Mouse (Mus musculus): ENCODE results near the gene Pnkd. TPM values are rescaled to one million over a fixed set of nuclear protein-coding genes. Genes with fewer than 3 reads are reported as not detected.

The Pnkd gene
- total and polyA plus RNA-seq, 3 experiments: 45.5 to 318 (median 154) TPM

GRCm38 (mm10) chr1:74367886-74368645 is 83.3 kb downstream of the Pnkd start:
- TF ChIP-seq POLR2A (IDR thresholded peaks at IDR 0.05; ENCODE audit: low read depth, low read length) (no peak), USF2 (conservative IDR thresholded peaks at IDR 0.05; ENCODE audit: low read depth, low read length) (no peak), PAX5 (IDR thresholded peaks at IDR 0.05; ENCODE audit: low read length) (no peak), HCFC1 (IDR thresholded peaks at IDR 0.05; ENCODE audit: low read depth, low read length) (no peak), ZMIZ1 (IDR thresholded peaks at IDR 0.05; ENCODE audit: low read depth, low read length) (no peak), ZC3H11A (IDR thresholded peaks at IDR 0.05; ENCODE audit: low read depth, low read length) (no peak), UBTF (IDR thresholded peaks at IDR 0.05; ENCODE audit: low read depth, low read length) (no peak), BHLHE40 (IDR thresholded peaks at IDR 0.05; ENCODE audit: low read depth, low read length) (no peak), RAD21 (IDR thresholded peaks at IDR 0.05; ENCODE audit: low read depth, low read length) (no peak), NRF1 (IDR thresholded peaks at IDR 0.05; ENCODE audit: low read depth, low read length) (no peak)
- no peaks in the 10 kb centered on the region for H3K79me2 ChIP-seq (replicated peaks; ENCODE audit: control insufficient read depth, extremely low read depth, insufficient read depth, poor library complexity, severe bottlenecking)
- H3K9ac ChIP-seq (ENCODE audit: insufficient read depth, low read depth): no peak overlapping the region
- H3K27ac ChIP-seq (ENCODE audit: insufficient read depth, low read depth): no peak overlapping the region
- dilution Hi-C loops (cut with MboI; ENCODE audit: extremely low pct_ligation_motif_present, extremely low pct_unique_long_range_greater_than_20kb, low sequenced_read_pairs) (no loop called here), in situ Hi-C loops (cut with MboI; ENCODE audit: low pct_ligation_motif_present, low pct_unique_long_range_greater_than_20kb, low sequenced_read_pairs) (no loop called here)
- H3K36me3 ChIP-seq (replicated peaks in 1 of 2; ENCODE audit: control insufficient read depth in 1 of 2, insufficient read depth in 1 of 2, low read length in 1 of 2): peaks cover 0 to 6% of the 10 kb centered on the region in 2 experiments
- no peak for DNase-seq (ENCODE audit: extremely low read depth)
- H3K4me3 ChIP-seq (replicated peaks in 1 of 3; ENCODE audit: low read depth in 2 of 3, low read length in 2 of 3, poor library complexity in 1 of 3): no peak overlapping the region
- H3K27me3 ChIP-seq (replicated peaks): no peaks in the 10 kb centered on the region
- no peaks in the 10 kb centered on the region for H3K9me3 ChIP-seq (replicated peaks; ENCODE audit: low read length)
- H3K4me1 ChIP-seq (ENCODE audit: control insufficient read depth in 1 of 2, insufficient read depth in 2 of 2): peaks cover 27 to 51% of the 10 kb centered on the region in 2 experiments
- H3K4me2 ChIP-seq (ENCODE audit: insufficient read depth, low read depth, poor library complexity, severe bottlenecking): no peak overlapping the region

- H3K4me1 ChIP-seq (ENCODE audit: control insufficient read depth in 1 of 2, insufficient read depth in 2 of 2): peaks cover 18 to 37% of the 10 kb centered on the region in 2 experiments
- H3K27me3 ChIP-seq (replicated peaks): no peaks in the 10 kb centered on the region
- no peak for DNase-seq (ENCODE audit: extremely low read depth)
- H3K79me2 ChIP-seq (replicated peaks; ENCODE audit: control insufficient read depth, extremely low read depth, insufficient read depth, poor library complexity, severe bottlenecking): no peaks in the 10 kb centered on the region
- peaks cover 0 to 6% of the 10 kb centered on the region in 2 experiments for H3K36me3 ChIP-seq (replicated peaks in 1 of 2; ENCODE audit: control insufficient read depth in 1 of 2, insufficient read depth in 1 of 2, low read length in 1 of 2)
- in situ Hi-C loops (cut with MboI; ENCODE audit: low pct_ligation_motif_present, low pct_unique_long_range_greater_than_20kb, low sequenced_read_pairs): no loop called here
- no peak overlapping the region for H3K27ac ChIP-seq (ENCODE audit: insufficient read depth, low read depth)
- no peak overlapping the region for H3K4me2 ChIP-seq (ENCODE audit: insufficient read depth, low read depth, poor library complexity, severe bottlenecking)
- no peaks in the 10 kb centered on the region for H3K9me3 ChIP-seq (replicated peaks; ENCODE audit: low read length)
- no peak for TF ChIP-seq CTCF (conservative IDR thresholded peaks at IDR 0.05 in 1 of 2, IDR thresholded peaks at IDR 0.05 in 1 of 2; ENCODE audit: low read depth in 2 of 2, low read length in 2 of 2)
- no peak for TF ChIP-seq E2F4 (IDR thresholded peaks at IDR 0.05; ENCODE audit: insufficient replicate concordance, low read depth, low read length)
- no peak for TF ChIP-seq RAD21 (IDR thresholded peaks at IDR 0.05; ENCODE audit: low read depth, low read length)
- TF ChIP-seq ZMIZ1 (IDR thresholded peaks at IDR 0.05; ENCODE audit: low read depth, low read length): no peak
- no peak for TF ChIP-seq SMC3 (IDR thresholded peaks at IDR 0.05; ENCODE audit: low read depth, low read length)
- TF ChIP-seq MEF2A (IDR thresholded peaks at IDR 0.05; ENCODE audit: borderline replicate concordance, low read depth, low read length): no peak
- no peak for TF ChIP-seq MXI1 (IDR thresholded peaks at IDR 0.05; ENCODE audit: low read depth, low read length)
- TF ChIP-seq BHLHE40 (IDR thresholded peaks at IDR 0.05; ENCODE audit: low read depth, low read length): no peak
- no peak overlapping the region for H3K9ac ChIP-seq (ENCODE audit: insufficient read depth, low read depth)
- dilution Hi-C loops (cut with MboI; ENCODE audit: extremely low pct_ligation_motif_present, extremely low pct_unique_long_range_greater_than_20kb, low sequenced_read_pairs): no loop called here
- H3K4me3 ChIP-seq (replicated peaks in 1 of 3; ENCODE audit: low read depth in 2 of 3, low read length in 2 of 3, poor library complexity in 1 of 3): no peak overlapping the region
These were observed 85.3 kb downstream of the Pnkd start for GRCm38 (mm10) chr1:74370040-74370439.
